Mouse (Mus musculus): Measurements from ENCODE around the gene Klhl18. TPM values are rescaled to one million over a fixed set of nuclear protein-coding genes. Genes with fewer than 3 reads are reported as not detected.
"Not testable (repeated sequence)": the region's sequence is repeated elsewhere in the genome, so short reads cannot be mapped to it uniquely, and the experiment has no call there.

The Klhl18 gene
- polyA plus RNA-seq, 1 experiment from 2014 or later: 1.9 TPM

DNA sequence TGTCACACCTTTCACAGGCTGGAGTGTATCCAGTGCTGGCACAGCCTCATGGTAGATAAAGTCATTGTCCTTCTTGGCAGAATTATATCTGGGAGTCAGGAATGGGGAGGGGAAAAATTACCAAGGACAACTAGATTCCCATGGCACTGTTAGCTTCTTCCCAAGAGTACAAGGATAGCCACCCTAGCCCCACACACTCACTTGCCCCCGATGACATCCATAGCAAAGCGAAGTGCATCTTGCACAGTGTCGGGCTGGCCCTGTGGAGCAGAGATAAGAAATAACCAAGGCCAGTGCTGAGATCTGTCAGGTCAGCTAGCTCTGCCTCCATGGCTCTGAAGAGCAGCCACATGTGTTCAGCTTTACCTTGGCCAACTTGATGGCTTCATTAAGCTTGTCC, 85.7 kb downstream of the Klhl18 start:
- H3K4me3 ChIP-seq (replicated peaks): no peak overlapping the region
- no peak overlapping the region for H3K9ac ChIP-seq
- no peaks in the 10 kb centered on the region for H3K27me3 ChIP-seq
- no peaks in the 10 kb centered on the region for H3K9me3 ChIP-seq (replicated peaks)
- H3K36me3 ChIP-seq: peaks cover 80% of the 10 kb centered on the region
- no peak overlapping the region for H3K27ac ChIP-seq
- ATAC-seq (ENCODE audit: low read depth): no peak
- WGBS (ENCODE audit: insufficient replicate concordance): 43% methylated on average over 3 of the region's 3 CpGs
- DNase-seq: no peak
- H3K4me2 ChIP-seq: no peak overlapping the region
- no peaks in the 10 kb centered on the region for H3K4me1 ChIP-seq (replicated peaks)

DNA sequence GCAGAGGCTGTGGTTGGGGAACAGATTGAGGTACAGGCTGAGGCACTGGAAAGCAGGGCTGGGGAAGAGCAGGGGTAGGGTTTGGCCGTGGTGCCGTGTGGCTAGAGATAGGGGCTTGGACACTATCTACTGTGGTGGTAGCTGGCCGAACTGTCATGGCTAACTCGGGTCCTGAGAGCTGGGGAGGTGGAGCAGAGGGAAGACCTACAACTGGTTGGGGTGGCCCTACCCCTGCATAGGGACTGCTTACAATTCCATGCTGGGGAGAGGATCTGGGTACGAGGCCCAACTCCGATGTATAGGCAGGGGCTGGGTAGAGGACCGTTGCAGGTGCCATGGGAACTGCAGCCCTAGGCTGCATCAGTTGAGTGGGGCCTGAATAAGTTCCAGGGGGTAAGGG, 88.5 kb downstream of the Klhl18 start:
- Histone ChIP-seq H3K4me2 (no peak overlapping the region), H3K4me3 (replicated peaks) (no peak overlapping the region), H3K9me3 (replicated peaks) (no peaks in the 10 kb centered on the region), H3K9ac (no peak overlapping the region), H3K27ac (no peak overlapping the region), H3K36me3 (peaks cover 99% of the 10 kb centered on the region), H3K4me1 (replicated peaks) (no peaks in the 10 kb centered on the region), H3K27me3 (no peaks in the 10 kb centered on the region)
- 80% methylated on average over 7 of the region's 7 CpGs for WGBS (ENCODE audit: insufficient replicate concordance)
- ATAC-seq (ENCODE audit: low read depth) (no peak), DNase-seq (no peak)

DNA sequence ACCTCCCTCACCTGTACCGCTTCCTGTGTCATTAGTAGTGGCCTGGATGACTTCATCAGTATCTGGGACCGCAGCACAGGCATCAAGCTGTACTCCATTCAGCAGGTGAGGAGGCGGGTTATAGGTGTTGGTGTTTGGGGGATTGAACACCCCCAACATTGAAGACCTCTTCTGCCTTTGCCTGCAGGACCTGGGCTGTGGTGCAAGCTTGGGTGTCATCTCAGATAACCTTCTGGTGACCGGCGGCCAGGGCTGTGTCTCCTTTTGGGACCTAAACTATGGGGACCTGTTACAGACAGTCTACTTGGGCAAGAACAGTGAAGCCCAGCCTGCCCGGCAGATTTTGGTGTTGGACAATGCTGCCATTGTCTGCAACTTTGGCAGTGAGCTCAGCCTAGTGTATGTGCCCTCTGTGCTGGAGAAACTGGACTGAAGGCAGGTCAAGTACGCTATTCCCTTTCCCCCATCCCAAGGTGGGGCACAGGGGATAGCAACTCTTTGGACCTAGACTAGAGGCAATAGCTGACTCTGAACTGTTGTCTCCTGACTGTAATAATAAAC, 92.0 kb downstream of the Klhl18 start:
- H3K27ac ChIP-seq: no peak overlapping the region
- no peak overlapping the region for H3K9ac ChIP-seq
- no peaks in the 10 kb centered on the region for H3K9me3 ChIP-seq (replicated peaks)
- peaks cover 95% of the 10 kb centered on the region for H3K36me3 ChIP-seq
- no peak overlapping the region for H3K4me3 ChIP-seq (replicated peaks)
- no peaks in the 10 kb centered on the region for H3K27me3 ChIP-seq
- no peak for DNase-seq
- no peak overlapping the region for H3K4me2 ChIP-seq
- 82% methylated on average over 7 of the region's 7 CpGs for WGBS (ENCODE audit: insufficient replicate concordance)
- no peak for ATAC-seq (ENCODE audit: low read depth)
- H3K4me1 ChIP-seq (replicated peaks): no peaks in the 10 kb centered on the region; the same call in 1 of the 2 replicates

DNA sequence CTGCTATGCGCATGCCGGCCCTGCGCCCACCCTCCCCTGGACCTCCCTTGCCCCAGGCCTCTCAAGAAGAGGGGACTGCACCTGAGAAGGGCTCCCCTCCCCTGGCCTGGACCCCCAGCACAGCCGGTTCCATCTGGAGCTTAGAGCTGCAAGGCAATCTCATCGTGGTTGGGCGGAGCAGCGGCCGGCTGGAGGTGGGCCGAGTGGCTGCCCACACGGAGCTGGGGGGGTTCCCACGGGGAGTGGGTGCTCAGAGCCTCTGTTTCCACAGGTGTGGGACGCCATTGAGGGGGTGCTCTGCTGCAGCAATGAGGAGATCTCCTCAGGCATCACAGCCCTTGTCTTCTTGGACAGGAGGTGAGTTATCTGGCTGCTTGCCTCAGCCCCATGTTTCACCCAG, 95.2 kb downstream of the Klhl18 start:
- H3K4me3 ChIP-seq (replicated peaks): no peak overlapping the region
- H3K27me3 ChIP-seq: no peaks in the 10 kb centered on the region
- no peak overlapping the region for H3K9ac ChIP-seq
- ATAC-seq (ENCODE audit: low read depth): no peak
- H3K9me3 ChIP-seq (replicated peaks): no peaks in the 10 kb centered on the region
- no peak overlapping the region for H3K27ac ChIP-seq
- peaks cover 94% of the 10 kb centered on the region for H3K36me3 ChIP-seq
- H3K4me2 ChIP-seq: no peak overlapping the region
- DNase-seq: no peak
- H3K4me1 ChIP-seq (replicated peaks): no peaks in the 10 kb centered on the region; the same call in 1 of the 2 replicates
- 81% methylated on average over 12 of the region's 12 CpGs for WGBS (ENCODE audit: insufficient replicate concordance)

DNA sequence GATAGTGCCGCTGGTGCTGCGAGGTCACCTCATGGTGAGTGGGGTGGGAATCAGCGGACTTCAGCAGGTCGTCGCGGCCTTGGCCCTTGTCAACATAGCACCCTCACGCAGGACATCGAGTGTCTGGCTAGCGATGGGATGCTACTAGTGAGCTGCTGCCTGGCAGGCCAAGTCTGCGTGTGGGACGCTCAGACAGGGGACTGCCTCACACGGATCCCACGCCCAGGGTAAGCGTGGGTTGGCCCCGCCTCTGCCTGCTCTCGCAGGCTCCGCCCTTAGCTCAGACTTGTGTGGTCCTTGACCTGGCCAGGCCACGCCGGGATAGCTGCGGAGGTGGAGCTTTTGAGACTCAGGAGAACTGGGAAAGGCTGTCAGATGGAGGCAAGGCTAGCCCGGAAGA, 95.8 kb downstream of the Klhl18 start:
- H3K9ac ChIP-seq: no peak overlapping the region
- H3K27ac ChIP-seq: no peak overlapping the region
- no peak for DNase-seq
- 0 out of 2 replicates have a peak, but pooled peaks have one; percentile 30 for ATAC-seq (ENCODE audit: low read depth)
- H3K4me3 ChIP-seq (replicated peaks): no peak overlapping the region
- H3K9me3 ChIP-seq (replicated peaks): no peaks in the 10 kb centered on the region
- WGBS (ENCODE audit: insufficient replicate concordance): 67% methylated on average over 21 of the region's 21 CpGs
- H3K36me3 ChIP-seq: peaks cover 92% of the 10 kb centered on the region
- H3K4me2 ChIP-seq: no peak overlapping the region
- H3K27me3 ChIP-seq: no peaks in the 10 kb centered on the region
- H3K4me1 ChIP-seq (replicated peaks): no peaks in the 10 kb centered on the region; the same call in 1 of the 2 replicates

DNA sequence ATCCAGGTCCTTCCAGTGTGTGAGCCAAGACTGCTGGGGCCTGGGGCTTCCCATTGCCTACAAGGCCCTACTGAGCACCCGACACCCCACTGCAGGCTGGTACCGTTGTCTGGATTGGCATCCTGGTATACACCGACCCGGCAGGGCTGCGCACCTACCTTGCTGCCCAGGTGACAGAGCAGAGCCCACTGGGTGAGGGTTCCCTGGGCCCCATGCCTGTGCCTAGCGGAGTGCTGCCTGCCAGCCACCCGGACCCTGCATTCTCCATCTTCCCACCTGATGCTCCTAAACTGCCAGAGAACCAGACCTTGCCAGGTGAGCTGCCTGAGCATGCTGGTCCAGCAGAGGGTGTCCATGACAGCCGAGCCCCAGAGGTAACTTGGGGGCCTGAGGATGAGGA, 97.1 kb downstream of the Klhl18 start:
- Histone ChIP-seq H3K9me3 (replicated peaks) (no peaks in the 10 kb centered on the region), H3K4me2 (no peak overlapping the region), H3K4me1 (replicated peaks) (no peaks in the 10 kb centered on the region; the same call in 1 of the 2 replicates), H3K27me3 (no peaks in the 10 kb centered on the region), H3K4me3 (replicated peaks) (no peak overlapping the region), H3K9ac (no peak overlapping the region), H3K27ac (no peak overlapping the region), H3K36me3 (peaks cover 86% of the 10 kb centered on the region)
- DNase-seq: no peak
- no peak for ATAC-seq (ENCODE audit: low read depth)
- WGBS (ENCODE audit: insufficient replicate concordance): 83% methylated on average over 8 of the region's 8 CpGs

DNA sequence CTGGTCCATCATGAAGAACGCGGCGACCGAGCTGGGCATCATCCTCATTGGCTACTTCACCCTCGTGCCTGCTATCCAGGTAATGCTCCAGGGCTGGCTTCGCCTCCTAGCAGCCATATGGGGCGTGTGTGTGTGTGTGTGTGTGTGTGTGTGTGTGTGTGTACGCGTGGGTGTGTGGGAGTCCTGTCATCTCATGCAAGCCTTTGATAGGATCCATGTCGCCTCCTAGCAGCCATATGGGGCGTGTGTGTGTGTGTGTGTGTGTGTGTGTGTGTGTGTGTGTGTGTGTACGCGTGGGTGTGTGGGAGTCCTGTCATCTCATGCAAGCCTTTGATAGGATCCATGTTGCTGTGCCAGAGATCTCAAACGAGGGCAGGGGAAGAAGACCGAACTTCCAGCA, 98.8 kb downstream of the Klhl18 start:
- DNase-seq; H3K4me1 ChIP-seq (replicated peaks); H3K4me3 ChIP-seq (replicated peaks); ATAC-seq (ENCODE audit: low read depth); H3K27me3 ChIP-seq; H3K9ac ChIP-seq; H3K4me2 ChIP-seq; H3K9me3 ChIP-seq (replicated peaks); H3K27ac ChIP-seq: not testable (repeated sequence)
- H3K36me3 ChIP-seq: peaks cover 86% of the 10 kb centered on the region
- WGBS (ENCODE audit: insufficient replicate concordance): 83% methylated on average over 12 of the region's 15 CpGs

Other genes with a start within 250 kb of the Klhl18 start
- gene Cspg5, start 232.9 kb downstream of the Klhl18 start, polyA plus RNA-seq (2015; fragmentation: Nextera tagmentation; extraction: Ambion mirVana): 0.20 and 0.27 TPM in 2 replicates
- 11.1 and 11.3 TPM in 2 replicates for gene Elp6, start 171.5 kb downstream of the Klhl18 start, polyA plus RNA-seq (2015; fragmentation: Nextera tagmentation; extraction: Ambion mirVana)
- 20.6 and 23.2 TPM in 2 replicates for gene Scap, start 143.4 kb downstream of the Klhl18 start, polyA plus RNA-seq (2015; fragmentation: Nextera tagmentation; extraction: Ambion mirVana)
- gene Ptpn23, start 68.5 kb downstream of the Klhl18 start, polyA plus RNA-seq (2015; fragmentation: Nextera tagmentation; extraction: Ambion mirVana): 3.2 TPM in 2 replicates
- 46.6 and 49.4 TPM in 2 replicates for gene Ngp, start 56.9 kb downstream of the Klhl18 start, polyA plus RNA-seq (2015; fragmentation: Nextera tagmentation; extraction: Ambion mirVana)
- gene Kif9, start 264 bp upstream of the Klhl18 start, polyA plus RNA-seq (2015; fragmentation: Nextera tagmentation; extraction: Ambion mirVana): 0.23 and 0.27 TPM in 2 replicates
- 11.4 and 13.4 TPM in 2 replicates for gene Setd2, start 55.9 kb upstream of the Klhl18 start, polyA plus RNA-seq (2015; fragmentation: Nextera tagmentation; extraction: Ambion mirVana)
- 2.7 and 2.8 TPM in 2 replicates for gene Nradd, start 147.8 kb upstream of the Klhl18 start, polyA plus RNA-seq (2015; fragmentation: Nextera tagmentation; extraction: Ambion mirVana)
- 1.6 and 2.1 TPM in 2 replicates for gene Nbeal2, start 177.5 kb upstream of the Klhl18 start, polyA plus RNA-seq (2015; fragmentation: Nextera tagmentation; extraction: Ambion mirVana)
- gene Ccdc12, start 179.8 kb upstream of the Klhl18 start, polyA plus RNA-seq (2015; fragmentation: Nextera tagmentation; extraction: Ambion mirVana): 84.4 and 86.3 TPM in 2 replicates